Mouse (Mus musculus) brain, embryonic 14.5 days (tissue): ENCODE results near the gene Gcgr. TPM values are rescaled to one million over a fixed set of nuclear protein-coding genes. Genes with fewer than 3 reads are reported as not detected.

ENCODE experiments used
- DNase-seq: peaks from one replicate; pipeline ENCODE4 v3.0.0-alpha.2; 2011; ENCODE audit warnings: low read depth
- CTCF ChIP-seq: fragments of 200-500 bp; IDR thresholded peaks from 2 replicates; pipeline ENCODE4 v1.5.1; 2012; ENCODE audit warnings: inconsistent platforms, mild to moderate bottlenecking, moderate library complexity, borderline replicate concordance; ENCODE audit not compliant: insufficient read depth, insufficient read length; ENCODE audit errors: extremely low read depth
- POLR2A ChIP-seq: fragments of 200-500 bp; IDR thresholded peaks from 2 replicates; pipeline ENCODE4 v1.6.1; 2012; ENCODE audit warnings: mild to moderate bottlenecking, inconsistent platforms, borderline replicate concordance; ENCODE audit not compliant: poor library complexity, insufficient read depth, insufficient read length, severe bottlenecking; ENCODE audit errors: extremely low read depth
- polyA plus RNA-seq: library from polyadenylated mRNA; depleted of rRNA; stranded (reverse); fragments of >200 nt; gene quantifications from 2 replicates; pipeline ENCODE4 v1.2.3, GENCODE M21; 2012; rRNA removed

Gene Gcgr
- 0.32 and 0.36 TPM in 2 replicates for polyA plus RNA-seq

- peak; percentile 15 for DNase-seq
- no peak for TF ChIP-seq CTCF
- TF ChIP-seq POLR2A, result no peak
Observed at GRCm38 (mm10) chr11:120530085-120530964, at the start of gene Gcgr. Gene Gcgr (plus strand): TSS chr11:120530699.

- DNase-seq, result no peak
Observed at GRCm38 (mm10) chr11:120483448-120483934, 47.0 kb upstream of the Gcgr start.

GRCm38 (mm10) chr11:120484265-120484981 lies 46.1 kb upstream of the Gcgr start, which contains the start of gene Mrpl12:
Gene Mrpl12 (plus strand): TSS chr11:120484613.
- DNase-seq, result peak; percentile 99
- peak; percentile 83; the same call in 1 of the 2 replicates for TF ChIP-seq POLR2A
- TF ChIP-seq CTCF, result no peak

More at GRCm38 (mm10) chr11:120483448-120483934, 47.0 kb upstream of the Gcgr start:
- TF ChIP-seq CTCF (no peak), POLR2A (no peak)

GRCm38 (mm10) chr11:120485251-120485650 lies 45.2 kb upstream of the Gcgr start:
- TF ChIP-seq CTCF, result no peak
- TF ChIP-seq POLR2A, result no peak
- DNase-seq, result no peak

- TF ChIP-seq CTCF (no peak), POLR2A (no peak)
- DNase-seq, result no peak
Observed at GRCm38 (mm10) chr11:120488516-120488915, 42.0 kb upstream of the Gcgr start.

GRCm38 (mm10) chr11:120489054-120489761 lies 41.3 kb upstream of the Gcgr start:
- peak; percentile 91 for DNase-seq
- TF ChIP-seq POLR2A, result no peak
- TF ChIP-seq CTCF, result peak; percentile 88

- no peak for DNase-seq
- TF ChIP-seq CTCF, result no peak
- no peak for TF ChIP-seq POLR2A
Observed at GRCm38 (mm10) chr11:120490291-120491046, 40.0 kb upstream of the Gcgr start.

- peak; percentile 93 for DNase-seq
- peak; percentile 36; the same call in 1 of the 2 replicates for TF ChIP-seq POLR2A
- TF ChIP-seq CTCF, result no peak
Observed at GRCm38 (mm10) chr11:120491317-120492023, 39.0 kb upstream of the Gcgr start, which contains the start of gene Slc25a10. Gene Slc25a10 (plus strand): TSS chr11:120491840.

- TF ChIP-seq CTCF (no peak), POLR2A (no peak)
- peak; percentile 69 for DNase-seq
Observed at GRCm38 (mm10) chr11:120492024-120492877, 38.2 kb upstream of the Gcgr start.
